28 mouse cellular contexts compared by ENCODE assay signal in genomic region chr9:69543241-69543640, GRCm38 (mm10).
A peak's percentile ranks its signal among the peaks of the same experiment; 100 is the strongest.
DNase-seq lines count a peak whose midpoint lies in the region; ATAC-seq and TF ChIP-seq lines count a peak whose summit lies in the region.
"Had no signal": no experiment of that assay in that cellular context is flagged by ENCODE, and none has a peak within 500 bp of the region (broad histone marks: within the 10 kb centered on the region; RNA-seq: fewer than 3 reads in every experiment).

No protein-coding gene starts in this region.

- H3K4me3 ChIP-seq in lung, embryonic 14.5 days (ENCODE audit: low read depth, low read length): no peak overlapping the region
- no peak overlapping the region for H3K4me3 ChIP-seq in lung, postnatal 0 days (ENCODE audit: low read depth, low read length)
- H3K4me3 ChIP-seq: erythroblast, embryonic 14.5 days; heart, embryonic 10.5 days; heart, embryonic 15.5 days; hindbrain, embryonic 12.5 days; intestine, embryonic 15.5 days; left cerebral cortex, adult 2 months; limb, embryonic 12.5 days; liver, embryonic 15.5 days; midbrain, embryonic 13.5 days; neural tube, embryonic 13.5 days had no signal

- 31% methylated on average over 5 of the region's 5 CpGs for WGBS in lung, embryonic 14.5 days
- WGBS in lung, postnatal 0 days: 60% methylated on average over 5 of the region's 5 CpGs

- H3K4me2 ChIP-seq in lung, embryonic 14.5 days: no peak overlapping the region
- H3K4me2 ChIP-seq in lung, postnatal 0 days (replicated peaks; ENCODE audit: low read depth, low read length): no peak overlapping the region
- H3K4me2 ChIP-seq: heart, embryonic 15.5 days; hindbrain, embryonic 12.5 days; intestine, embryonic 15.5 days; limb, embryonic 12.5 days; liver, embryonic 15.5 days; midbrain, embryonic 13.5 days; neural tube, embryonic 13.5 days had no signal

- no peaks in the 10 kb centered on the region for H3K9me3 ChIP-seq in lung, embryonic 14.5 days (ENCODE audit: low read depth, low read length)
- H3K9me3 ChIP-seq in lung, postnatal 0 days (ENCODE audit: low read length): no peaks in the 10 kb centered on the region
- H3K9me3 ChIP-seq: G1E; heart, embryonic 10.5 days; heart, embryonic 15.5 days; hindbrain, embryonic 12.5 days; intestine, embryonic 15.5 days; limb, embryonic 12.5 days; liver, embryonic 15.5 days; midbrain, embryonic 13.5 days; neural tube, embryonic 13.5 days had no signal

- DNase-seq in cerebellum, postnatal 10 days: peak; percentile 16 to 53
- DNase-seq in cerebellum, postnatal 4 days (ENCODE audit: low spot score in 2 of 2): no peak
- DNase-seq in heart, postnatal 10 days: peak; percentile 5 to 10
- no peak for DNase-seq in heart, adult 9 months (ENCODE audit: low spot score in 2 of 2)
- DNase-seq in lung, embryonic 14.5 days: peak; percentile 66
- no peak for DNase-seq in lung, postnatal 0 days (ENCODE audit: low spot score)
- no peak for DNase-seq in frontal cortex, adult 2 months (ENCODE audit: extremely low spot score in 1 of 2, low spot score in 1 of 2)
- DNase-seq: adrenal gland, adult 8-10 months; cerebellum, adult 9-11 months; heart, postnatal 36 days; right cerebral cortex, postnatal 4 days; thymus, adult 18-20 months; thymus, postnatal 25 days had no signal

- intact Hi-C loops in heart, postnatal 10 days (cut with DNase I): no loop called here

- H3K36me3 ChIP-seq in lung, embryonic 14.5 days (ENCODE audit: insufficient read depth): no peaks in the 10 kb centered on the region
- H3K36me3 ChIP-seq in lung, postnatal 0 days (ENCODE audit: insufficient read depth, low read length): no peaks in the 10 kb centered on the region
- H3K36me3 ChIP-seq: G1E; heart, embryonic 10.5 days; heart, embryonic 15.5 days; hindbrain, embryonic 12.5 days; intestine, embryonic 15.5 days; limb, embryonic 12.5 days; liver, embryonic 15.5 days; midbrain, embryonic 13.5 days; neural tube, embryonic 13.5 days had no signal

- TF ChIP-seq EP300 in lung, postnatal 0 days (IDR thresholded peaks at IDR 0.05): no peak

- no peak overlapping the region for H3K9ac ChIP-seq in lung, embryonic 14.5 days
- H3K9ac ChIP-seq in lung, postnatal 0 days (replicated peaks; ENCODE audit: low read depth): no peak overlapping the region
- H3K9ac ChIP-seq: heart, embryonic 15.5 days; hindbrain, embryonic 12.5 days; intestine, embryonic 15.5 days; limb, embryonic 12.5 days; liver, embryonic 15.5 days; midbrain, embryonic 13.5 days; neural tube, embryonic 13.5 days had no signal

- H3K27ac ChIP-seq in lung, embryonic 14.5 days (ENCODE audit: low read depth): no peak overlapping the region
- H3K27ac ChIP-seq in lung, postnatal 0 days (ENCODE audit: low read length): no peak overlapping the region
- H3K27ac ChIP-seq: heart, embryonic 10.5 days; heart, embryonic 15.5 days; hindbrain, embryonic 12.5 days; hindbrain, postnatal 0 days; intestine, embryonic 15.5 days; left cerebral cortex, adult 2 months; limb, embryonic 12.5 days; liver, embryonic 15.5 days; macrophage; midbrain, embryonic 13.5 days; neural tube, embryonic 13.5 days; stomach, postnatal 0 days had no signal

- ATAC-seq in lung, embryonic 14.5 days (ENCODE audit: insufficient read depth): no peak; the same call in 1 of the 2 replicates
- ATAC-seq in lung, postnatal 0 days: no peak
- ATAC-seq: forebrain, embryonic 16.5 days; hindbrain, postnatal 0 days; intestine, embryonic 15.5 days; midbrain, embryonic 13.5 days had no signal

- no peak for TF ChIP-seq CTCF in lung, embryonic 14.5 days (IDR thresholded peaks at IDR 0.05; ENCODE audit: low read depth)
- no peak for TF ChIP-seq CTCF in lung, postnatal 0 days (IDR thresholded peaks at IDR 0.05)

- no peaks in the 10 kb centered on the region for H3K4me1 ChIP-seq in lung, embryonic 14.5 days (ENCODE audit: insufficient read depth)
- no peaks in the 10 kb centered on the region for H3K4me1 ChIP-seq in lung, postnatal 0 days (ENCODE audit: insufficient read depth, low read depth, low read length)
- H3K4me1 ChIP-seq: hindbrain, embryonic 12.5 days; intestine, embryonic 15.5 days; limb, embryonic 12.5 days; liver, embryonic 15.5 days had no signal

- H3K27me3 ChIP-seq in lung, embryonic 14.5 days (ENCODE audit: insufficient read depth, low read length): no peaks in the 10 kb centered on the region
- no peaks in the 10 kb centered on the region for H3K27me3 ChIP-seq in lung, postnatal 0 days (replicated peaks; ENCODE audit: insufficient read depth, low read length)
- H3K27me3 ChIP-seq: hindbrain, embryonic 12.5 days; intestine, embryonic 15.5 days; limb, embryonic 12.5 days; liver, embryonic 15.5 days; midbrain, embryonic 13.5 days; neural tube, embryonic 13.5 days had no signal

Comparison
In these comparisons a context has a peak if more than half of its experiments do, and no peak if none do; other contexts are left out.
1. DNase-seq: peak in cerebellum, postnatal 10 days (2 of 2), heart, postnatal 10 days (2 of 2) and lung, embryonic 14.5 days (single experiment); none in cerebellum, postnatal 4 days (0 of 2), heart, adult 9 months (0 of 2), lung, postnatal 0 days (single experiment) and frontal cortex, adult 2 months (0 of 2).